Mouse (Mus musculus): ENCODE results near the gene Pde1c. TPM values are rescaled to one million over a fixed set of nuclear protein-coding genes. Genes with fewer than 3 reads are reported as not detected.
"Not testable (repeated sequence)": the region's sequence is repeated elsewhere in the genome, so short reads cannot be mapped to it uniquely, and the experiment has no call there.

Gene Pde1c
- 0.98 and 1.4 TPM in 2 replicates for polyA plus RNA-seq (2015; fragmentation: Nextera tagmentation; extraction: Ambion mirVana)

DNA sequence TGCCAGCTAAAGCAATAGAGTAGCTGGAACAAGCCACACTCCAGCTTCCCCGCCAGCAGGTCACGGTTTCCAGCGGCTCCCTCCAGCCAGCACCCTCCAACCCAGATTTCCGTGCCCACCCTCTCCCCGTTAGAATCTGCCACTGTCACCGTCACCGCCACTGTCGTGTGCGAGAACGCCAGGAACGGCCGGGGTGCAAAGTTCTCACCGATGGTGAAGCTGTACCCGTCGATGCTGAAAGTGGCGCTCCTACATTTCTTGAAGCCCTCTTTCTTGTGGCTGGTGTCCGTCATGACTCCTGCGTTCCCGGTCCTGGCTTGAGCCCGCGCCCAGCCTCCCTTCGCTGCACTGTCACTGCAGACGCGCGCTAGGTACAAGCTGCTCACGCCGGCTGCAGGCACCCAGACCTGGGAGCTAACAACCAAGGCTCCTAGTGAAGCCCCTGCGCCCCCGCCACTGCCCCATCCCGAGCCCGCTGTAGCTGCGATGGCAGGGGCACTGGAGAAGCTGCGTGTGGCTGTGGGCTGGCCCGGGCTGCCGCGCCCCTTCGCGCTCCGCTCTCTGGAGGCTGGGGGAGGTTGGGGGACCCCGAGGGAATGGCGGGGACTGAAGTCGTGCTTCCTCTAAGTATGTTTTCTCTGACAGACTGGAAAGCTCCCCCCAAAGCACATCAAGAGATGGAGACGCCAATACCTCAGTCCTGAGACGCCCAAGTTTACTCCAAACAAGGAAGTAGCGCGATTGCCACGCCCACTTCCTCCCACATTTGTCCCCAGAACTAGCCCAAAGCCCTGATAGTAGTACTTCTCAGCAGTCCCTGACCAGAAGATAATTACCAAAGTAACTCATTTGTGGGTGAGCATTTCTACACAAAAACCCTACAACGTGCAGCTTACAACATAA lies at the start of gene Pde1c:
Gene Pde1c (minus strand): TSS at position 634 of the 903 bp plus-strand sequence.
- DNase-seq (ENCODE audit: low spot score), result peak; percentile 40

DNA sequence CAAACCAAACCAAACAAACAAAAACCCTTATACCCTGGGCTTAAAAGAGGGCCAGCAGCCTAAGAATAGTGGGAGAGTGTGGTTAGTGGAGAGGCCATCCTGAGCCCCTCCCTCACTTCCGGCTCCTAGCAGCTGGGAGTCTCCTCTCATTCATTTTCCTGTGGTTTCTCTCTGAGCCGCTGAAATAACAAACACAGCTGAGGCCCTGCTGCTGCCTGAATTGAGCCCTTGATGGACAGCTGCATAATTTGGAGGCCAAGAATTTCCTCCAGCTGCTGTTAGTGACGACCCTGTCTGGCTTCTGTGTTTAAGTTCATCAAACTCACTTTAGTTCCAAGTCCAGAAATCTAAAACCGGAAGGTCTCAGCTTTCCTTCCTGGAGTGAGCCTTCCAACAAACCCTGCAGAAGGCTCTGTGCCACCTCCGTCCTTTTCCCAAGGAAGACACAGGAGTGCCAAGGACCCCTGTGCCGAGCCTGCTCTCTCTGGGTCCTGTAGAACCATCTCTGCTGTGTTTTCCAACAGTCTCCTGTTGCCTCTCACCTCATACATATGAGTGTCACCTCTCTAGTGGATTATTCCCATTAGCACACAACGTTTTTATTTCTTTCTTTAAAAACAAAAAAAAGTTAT lies 48.2 kb upstream of the Pde1c start:
- peak; percentile 27 for DNase-seq (ENCODE audit: low spot score)

DNA sequence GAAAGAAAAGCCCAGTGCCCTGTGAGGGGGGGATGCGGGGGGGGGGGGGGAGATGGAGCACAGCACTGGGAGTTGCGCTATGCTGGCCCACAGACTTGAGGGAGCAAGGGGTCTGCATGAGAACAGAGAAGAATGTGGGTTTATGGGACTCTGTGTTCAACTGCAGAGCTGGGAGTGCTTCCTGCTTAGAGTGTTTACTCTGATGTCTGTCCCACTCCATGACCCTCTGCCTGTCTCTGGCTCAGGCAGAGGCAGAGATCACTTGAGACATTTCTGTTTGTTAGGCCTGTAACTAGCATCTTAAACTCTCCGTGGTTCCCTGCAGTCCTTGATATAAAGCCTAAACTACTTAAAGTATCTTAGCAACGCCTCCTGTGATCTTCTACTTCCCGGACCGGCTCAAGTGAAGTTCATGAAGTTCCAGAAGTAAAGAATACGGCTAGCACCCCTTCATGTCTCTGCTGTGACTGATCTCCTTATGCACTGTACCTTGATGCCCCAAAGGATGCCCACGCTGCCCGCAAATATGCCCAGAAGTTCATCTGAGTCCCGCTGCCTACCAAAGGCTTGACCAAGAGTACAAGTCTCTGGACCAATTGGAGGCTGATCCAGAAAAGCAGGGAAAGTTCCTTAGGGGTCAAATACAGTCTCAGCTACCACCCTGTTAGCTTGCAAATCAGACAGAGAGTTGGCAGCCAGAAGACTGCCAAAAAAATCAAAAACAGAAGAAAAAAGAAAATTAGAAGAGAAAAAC lies 47.5 kb upstream of the Pde1c start:
- no peak for DNase-seq (ENCODE audit: low spot score)

DNA sequence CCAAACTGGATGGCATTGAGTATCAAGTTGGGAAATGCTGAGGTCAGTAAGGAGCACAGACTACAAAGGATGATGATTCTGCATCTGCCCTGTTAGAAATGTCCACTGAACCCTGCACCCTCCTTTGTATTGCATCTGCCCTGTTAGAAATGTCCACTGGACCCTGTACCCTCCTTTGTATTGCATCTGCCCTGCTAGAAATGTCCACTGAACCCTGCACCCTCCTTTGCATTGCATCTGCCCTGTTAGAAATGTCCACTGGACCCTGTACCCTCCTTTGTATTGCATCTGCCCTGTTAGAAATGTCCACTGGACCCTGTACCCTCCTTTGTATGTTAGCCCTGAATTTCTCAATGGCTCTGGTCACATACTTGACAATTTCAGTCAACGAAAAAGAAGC lies 40.6 kb upstream of the Pde1c start:
- not testable (repeated sequence) for DNase-seq (ENCODE audit: low spot score)

DNA sequence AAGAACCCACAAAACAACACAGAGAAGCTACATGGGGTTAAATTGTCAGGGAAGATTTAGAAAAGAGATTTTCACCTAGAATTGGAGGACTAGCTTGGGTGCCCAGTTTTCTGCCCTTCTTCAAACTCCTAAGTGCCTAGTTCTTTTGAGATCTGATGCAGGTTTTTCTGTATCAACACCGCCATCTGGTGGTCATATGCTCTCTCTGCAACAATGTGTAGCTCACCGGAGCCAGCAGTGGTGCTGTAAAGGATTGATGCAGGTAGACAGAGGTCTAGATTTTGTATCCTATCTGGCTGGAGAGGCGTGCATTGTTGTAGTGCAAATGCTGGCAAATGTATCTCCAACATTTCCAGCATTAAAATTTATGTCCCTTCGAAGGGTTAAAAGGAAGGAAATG lies 39.4 kb upstream of the Pde1c start:
- peak; percentile 71 for DNase-seq (ENCODE audit: low spot score)

DNA sequence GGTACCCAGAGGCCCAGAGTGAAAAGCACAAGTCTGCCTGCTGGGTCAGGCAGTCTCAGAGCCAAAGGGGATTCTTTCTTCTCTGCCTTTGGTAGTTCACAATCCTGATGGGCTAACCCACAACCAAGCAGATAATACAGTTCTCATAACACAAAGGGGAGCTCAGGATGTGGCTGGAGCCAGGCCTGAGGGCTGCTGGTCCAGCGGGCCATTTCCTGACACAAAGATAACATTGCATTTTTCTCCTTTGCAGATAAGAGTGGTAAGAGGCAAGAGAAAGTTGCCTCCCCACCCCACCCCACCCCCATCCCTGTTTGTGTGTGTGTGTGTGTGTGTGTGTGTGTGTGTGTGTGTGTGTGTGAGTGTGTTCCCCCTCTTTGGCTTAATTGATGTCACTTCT lies 10.7 kb upstream of the Pde1c start:
- DNase-seq (ENCODE audit: low spot score), result no peak

DNA sequence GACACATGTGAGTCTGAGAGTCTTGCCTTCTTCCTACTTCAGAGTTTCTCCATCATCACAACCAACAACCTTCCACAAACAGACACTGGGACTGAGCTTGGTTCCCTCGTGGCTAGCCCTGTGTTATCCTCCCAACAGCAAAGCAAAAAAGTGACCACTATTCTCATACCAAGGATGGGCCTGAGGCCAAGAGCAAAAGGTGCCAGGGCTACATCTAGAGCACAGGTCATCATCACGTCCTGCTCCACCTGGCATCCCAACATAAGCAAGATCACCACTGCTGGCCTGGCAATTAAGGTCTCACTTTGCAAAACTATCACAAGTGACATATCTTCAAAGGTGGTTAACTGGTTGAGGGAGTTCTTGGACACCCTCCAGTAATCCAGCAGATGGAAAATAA lies 8.0 kb downstream of the Pde1c start:
- no peak for DNase-seq (ENCODE audit: low spot score)

DNA sequence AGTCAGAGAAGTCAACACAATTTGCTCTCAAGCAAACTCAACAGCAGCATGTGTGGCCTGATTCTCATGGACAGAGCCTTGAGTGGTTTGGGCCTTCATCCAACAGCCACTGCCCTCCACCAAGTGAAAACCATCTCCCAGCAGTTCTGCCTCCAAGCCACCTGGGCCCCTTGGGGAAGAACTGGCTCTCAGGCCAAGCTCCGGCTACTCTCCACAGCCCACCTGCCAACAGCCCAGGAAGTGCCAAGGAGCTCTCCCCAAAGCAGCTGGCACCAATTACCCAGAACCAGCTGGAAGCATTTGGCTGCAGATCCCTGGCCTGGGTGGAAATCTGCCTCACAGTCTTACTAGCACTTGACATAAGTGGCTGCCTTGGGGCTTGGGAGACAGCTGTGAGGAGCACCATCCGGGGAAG lies 8.4 kb downstream of the Pde1c start:
- DNase-seq (ENCODE audit: low spot score), result no peak

DNA sequence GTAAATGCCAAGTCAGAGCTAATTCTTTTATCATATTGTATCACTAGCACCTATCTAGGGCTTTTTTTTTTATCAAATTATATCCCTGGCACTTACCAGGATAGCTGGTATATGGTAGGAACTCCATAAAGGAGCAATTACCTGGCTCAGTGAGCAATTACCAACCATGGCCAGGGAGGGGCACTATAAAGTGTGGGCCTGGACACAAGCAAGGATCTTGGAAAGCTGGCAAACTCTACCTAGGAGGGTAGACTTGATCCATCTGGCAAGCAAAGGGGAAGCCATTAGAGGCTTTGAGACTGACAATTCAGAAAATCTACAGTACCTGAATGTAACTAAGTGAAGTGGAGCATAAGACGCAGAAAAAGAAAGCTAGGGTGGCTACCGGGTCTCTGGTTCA lies 10.2 kb downstream of the Pde1c start:
- DNase-seq (ENCODE audit: low spot score), result no peak

DNA sequence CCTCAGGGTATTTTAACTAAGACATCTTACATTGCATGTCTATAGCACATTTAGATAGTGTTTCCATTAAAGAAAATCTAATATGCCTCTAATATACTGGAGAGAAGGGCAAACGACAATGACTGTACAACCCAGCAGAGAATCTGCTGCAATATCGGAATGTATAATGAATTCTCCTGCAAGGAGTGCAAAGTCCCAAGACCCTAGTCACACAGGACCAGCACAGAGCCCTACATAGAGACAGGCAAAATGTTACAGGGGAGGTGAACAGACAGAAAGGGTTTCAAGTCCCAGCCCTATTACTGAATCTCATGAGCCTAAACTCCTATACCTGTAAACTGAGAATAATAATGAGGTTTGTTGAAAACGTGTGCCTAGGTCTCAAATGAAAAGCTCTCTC lies 13.1 kb downstream of the Pde1c start:
- DNase-seq (ENCODE audit: low spot score), result no peak

DNA sequence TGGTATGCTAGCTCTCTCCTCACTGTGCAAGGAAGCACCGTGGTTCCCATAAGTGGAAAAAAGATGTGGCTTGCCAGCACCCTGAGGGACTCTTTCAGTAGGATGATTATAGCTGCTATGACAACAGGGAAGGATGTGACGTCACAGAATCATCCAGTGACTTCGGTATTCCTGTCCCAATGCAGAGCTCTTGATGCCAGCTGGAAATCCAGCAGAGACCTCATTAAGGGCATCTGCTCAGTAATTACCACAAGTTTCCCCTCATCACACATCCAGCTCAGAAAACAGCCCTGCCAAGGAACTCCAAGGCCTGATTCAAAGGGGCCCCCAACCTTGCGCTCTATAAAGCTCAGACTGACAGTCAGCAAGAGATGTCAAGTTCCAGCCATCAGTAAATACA lies 13.5 kb downstream of the Pde1c start:
- no peak for DNase-seq (ENCODE audit: low spot score)

DNA sequence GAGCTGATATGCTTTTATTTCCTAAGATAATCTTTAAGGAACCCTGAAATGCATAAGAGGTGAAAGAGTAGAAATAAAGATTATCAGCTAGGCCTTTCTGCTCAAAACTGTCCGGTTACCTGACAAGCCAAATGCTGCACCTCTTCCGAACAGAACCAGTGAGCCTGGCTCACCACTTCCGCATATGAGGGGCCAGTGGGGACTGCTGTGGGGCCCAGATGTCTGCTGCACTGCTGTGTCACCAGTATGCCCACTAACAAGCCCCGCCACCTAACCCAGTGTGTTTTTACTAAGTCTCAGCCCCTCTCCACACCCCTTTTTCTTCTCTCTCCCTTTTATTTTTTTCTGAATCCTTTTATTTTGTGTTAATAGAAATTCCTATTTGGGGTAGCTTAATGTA lies 17.9 kb downstream of the Pde1c start:
- no peak for DNase-seq (ENCODE audit: low spot score)

DNA sequence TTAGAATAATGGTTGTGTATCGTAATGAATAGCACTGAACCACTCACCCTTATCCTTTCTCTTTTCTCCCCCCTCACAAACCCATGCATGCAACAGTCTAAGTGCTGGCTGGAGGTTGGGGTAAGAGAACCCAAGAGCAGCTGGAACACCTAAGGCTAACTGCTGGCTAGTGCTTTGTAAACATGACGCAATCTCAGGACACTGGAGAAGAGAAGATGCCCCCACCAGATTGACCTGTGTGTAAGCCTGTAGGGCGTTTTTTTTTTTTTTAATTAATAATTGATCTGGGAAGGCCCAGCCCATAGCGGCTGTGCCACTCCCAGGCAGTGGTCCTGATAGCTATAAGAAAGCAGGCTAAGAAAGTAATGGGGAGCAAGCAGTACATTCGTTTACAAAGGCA lies 28.7 kb downstream of the Pde1c start:
- no peak for DNase-seq (ENCODE audit: low spot score)

DNA sequence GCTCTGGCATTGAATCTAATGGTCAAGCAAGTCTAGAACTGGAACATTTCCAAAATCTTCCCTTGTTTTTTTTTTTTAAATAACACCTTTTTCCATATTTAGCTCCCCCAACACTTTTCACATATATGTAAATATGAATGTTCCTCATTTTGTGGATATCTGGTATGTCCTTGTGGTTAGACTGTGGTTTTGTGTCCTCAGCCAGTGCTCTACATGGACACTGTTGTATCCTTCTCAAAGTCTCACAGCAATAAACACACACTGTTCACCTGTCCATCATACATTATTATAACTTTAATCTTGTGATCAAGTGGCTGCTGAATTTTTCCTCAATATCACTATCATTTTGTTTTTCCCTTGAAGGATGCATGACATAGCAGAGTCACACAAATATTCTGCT lies 34.2 kb downstream of the Pde1c start:
- DNase-seq (ENCODE audit: low spot score), result no peak

DNA sequence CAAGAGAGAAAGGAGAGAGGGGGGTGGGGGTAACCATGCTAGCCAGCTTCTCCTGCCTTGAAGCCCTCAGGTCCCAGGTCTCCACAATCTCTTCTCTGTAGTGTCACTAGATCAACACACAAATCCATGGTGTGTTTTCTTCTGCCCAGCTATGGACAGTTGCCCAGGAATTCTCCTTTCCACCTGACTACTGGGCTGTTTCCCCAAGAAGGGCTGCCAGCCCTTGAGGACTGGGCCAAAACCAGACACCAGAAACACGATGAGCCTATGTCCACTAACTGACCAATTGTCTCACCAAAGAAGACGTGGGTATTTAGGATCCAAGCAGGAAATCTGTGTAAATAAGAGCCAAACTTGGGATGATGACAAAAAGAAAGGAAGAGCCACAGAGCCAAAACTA lies 36.6 kb downstream of the Pde1c start:
- no peak for DNase-seq (ENCODE audit: low spot score)

DNA sequence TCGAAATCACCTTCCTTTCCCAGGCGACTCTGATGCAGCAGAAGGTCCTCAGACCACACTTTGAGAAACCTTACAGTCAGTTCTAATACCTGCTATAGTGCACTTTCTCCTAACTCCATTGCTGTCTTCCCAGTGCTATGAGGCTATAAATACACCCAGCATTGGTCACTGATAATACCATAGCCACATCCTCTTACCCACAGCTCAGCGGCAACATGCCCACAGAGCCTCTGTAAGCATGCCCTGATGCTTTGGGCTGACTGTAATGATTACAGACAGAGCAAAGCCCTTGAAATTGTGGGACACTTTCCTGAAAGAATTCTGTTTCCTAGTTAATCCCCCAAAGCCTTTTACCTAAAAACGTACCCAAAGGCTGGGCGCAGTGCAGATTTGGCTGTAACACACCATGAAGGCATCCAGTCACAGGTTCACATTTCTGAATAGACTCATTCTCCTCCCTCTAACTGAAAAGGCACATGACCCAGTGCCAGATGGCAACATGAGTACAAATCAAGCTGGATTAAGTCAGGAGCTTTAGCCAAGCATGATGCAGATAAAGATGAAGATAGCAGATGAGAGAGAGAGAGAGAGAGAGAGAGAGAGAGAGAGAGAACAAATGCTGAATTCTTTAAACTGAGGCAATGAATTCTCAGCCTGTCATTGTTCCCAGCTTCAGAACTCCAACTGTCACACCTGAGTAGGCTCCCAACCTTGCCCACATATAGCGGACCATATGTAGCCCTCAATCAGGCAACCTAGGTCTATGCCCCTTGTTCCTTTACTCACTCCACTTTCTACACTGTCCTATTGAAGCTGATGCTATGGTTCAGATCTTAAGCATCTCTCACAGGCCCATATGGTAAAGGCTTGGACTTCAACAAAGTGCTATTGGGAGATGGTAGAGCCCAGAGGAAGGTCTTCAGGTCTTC lies 44.7 kb downstream of the Pde1c start:
- no peak for DNase-seq (ENCODE audit: low spot score)

DNA sequence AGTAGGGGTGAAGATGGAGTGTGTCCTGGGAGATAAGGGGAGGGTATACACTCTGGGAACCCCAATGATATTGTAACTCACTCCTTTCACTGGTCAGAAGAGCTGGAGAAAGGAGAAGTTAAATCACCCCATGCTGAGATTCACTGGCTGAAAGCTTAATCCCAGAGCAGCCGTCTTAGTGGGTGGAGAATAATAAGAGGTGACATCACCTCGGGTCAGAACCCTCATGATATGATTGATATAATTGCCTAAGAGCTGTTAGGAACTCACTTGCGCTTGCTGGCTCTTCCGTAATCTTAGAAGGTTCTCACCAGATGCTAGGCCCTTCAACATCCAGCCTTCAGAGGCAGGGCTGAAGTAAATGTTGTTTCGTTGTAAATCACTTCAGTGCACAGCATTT lies 79.7 kb downstream of the Pde1c start:
- DNase-seq (ENCODE audit: low spot score), result no peak

DNA sequence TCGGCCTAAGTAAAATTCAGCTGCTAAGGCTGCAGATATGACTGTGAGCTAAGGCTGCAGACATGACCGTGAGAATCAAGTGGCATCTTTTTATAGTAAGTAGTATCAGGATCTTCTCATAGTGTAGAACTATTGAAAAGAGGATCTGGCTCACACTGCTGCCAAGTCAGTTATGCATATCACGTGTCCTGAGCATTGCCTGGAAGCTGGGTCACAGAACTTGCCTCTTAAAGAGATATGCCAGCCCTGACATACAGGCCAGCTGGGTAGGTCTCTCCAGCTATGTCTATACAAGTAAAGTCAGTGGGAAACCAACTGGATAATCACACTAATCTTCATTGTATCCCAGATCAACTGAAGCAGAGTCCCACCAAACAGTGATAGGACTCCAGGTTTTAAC lies 83.8 kb downstream of the Pde1c start:
- DNase-seq (ENCODE audit: low spot score), result no peak

DNA sequence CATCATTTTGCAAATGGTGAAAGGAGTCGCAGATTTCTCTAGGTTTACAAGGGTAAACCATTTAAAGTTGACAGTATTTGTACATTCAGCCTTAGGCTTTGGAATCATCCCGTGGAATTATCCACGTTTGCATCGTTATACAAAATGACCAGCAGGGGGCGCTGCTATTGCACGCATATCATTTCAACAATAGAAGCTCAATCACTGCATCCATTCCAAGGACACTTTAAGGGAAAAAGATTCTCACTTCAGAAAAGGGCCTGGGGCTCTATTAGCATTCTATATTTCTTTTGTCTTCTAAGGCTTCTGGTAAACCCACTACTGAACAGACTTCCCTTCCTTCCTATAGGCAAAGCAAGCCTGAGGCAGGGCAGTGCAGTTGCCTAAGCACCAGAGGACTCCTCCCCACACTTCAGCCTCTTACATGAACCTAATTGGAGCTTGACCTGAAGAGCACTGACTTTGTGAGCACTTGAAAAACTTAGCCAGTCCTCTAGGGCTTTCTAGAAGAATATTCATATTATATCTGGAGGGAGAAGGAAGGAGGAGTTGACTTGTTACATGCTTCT lies 87.9 kb downstream of the Pde1c start:
- peak; percentile 40 for DNase-seq (ENCODE audit: low spot score)

DNA sequence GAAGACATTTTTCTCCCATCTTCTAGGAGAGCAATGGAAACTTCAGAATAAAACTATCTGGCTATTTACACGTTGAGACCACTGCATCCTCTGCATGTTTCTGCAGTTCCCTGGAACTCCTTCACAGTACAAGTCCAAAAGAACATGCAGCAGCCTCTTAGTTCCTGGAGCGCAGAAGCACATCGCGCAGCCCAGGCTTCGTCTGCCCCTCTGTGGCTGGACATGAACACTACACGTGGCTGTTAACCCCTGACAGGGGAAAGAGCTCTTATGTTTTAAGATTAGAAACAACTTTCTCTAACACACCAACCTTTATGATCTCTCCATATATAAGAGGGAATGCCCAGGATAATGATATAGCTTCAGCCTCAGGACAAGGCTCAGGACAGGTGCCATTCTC lies 92.3 kb downstream of the Pde1c start:
- no peak for DNase-seq (ENCODE audit: low spot score)

DNA sequence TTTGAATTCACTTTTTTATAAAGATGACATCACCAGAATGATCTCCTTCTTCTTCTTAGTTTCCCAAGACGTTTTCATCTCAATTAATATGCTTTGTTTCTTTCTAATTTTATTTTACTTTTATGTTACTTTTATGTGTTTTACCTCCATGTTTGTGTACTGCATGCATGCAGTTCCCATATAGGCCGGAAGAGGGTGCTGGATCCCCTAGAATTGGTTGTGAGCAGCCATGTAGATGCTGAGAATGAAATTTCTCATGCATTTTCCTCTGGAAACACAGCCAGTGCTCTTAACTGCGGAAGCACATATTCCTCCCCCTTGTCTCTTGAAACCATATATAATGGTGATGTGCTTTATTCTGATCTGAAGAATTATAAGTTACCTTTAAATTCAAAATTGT lies 110.8 kb downstream of the Pde1c start:
- no peak for DNase-seq (ENCODE audit: low spot score)
